Mouse (Mus musculus) heart, adult 2 months (tissue): ENCODE results near the gene Hoxc11. TPM values are rescaled to one million over a fixed set of nuclear protein-coding genes. Genes with fewer than 3 reads are reported as not detected.
A peak's percentile ranks its signal among the peaks of the same experiment; 100 is the strongest.

Experiments
- DNase-seq, 2 experiments: peaks; one replicate each; pipeline ENCODE4 v3.0.0; 2021
- H3K27ac ChIP-seq: fragments of 200-600 bp; 2 replicates; pipeline ENCODE4 v1.8.1; 2022
- H3K27me3 ChIP-seq: fragments of 200-500 bp; 2 replicates; pipeline ENCODE4 v1.6.1; 2012; ENCODE audit warnings: mild to moderate bottlenecking, low read length, inconsistent platforms, mixed read lengths; ENCODE audit not compliant: control insufficient read depth, insufficient read depth
- H3K36me3 ChIP-seq: fragments of 200-500 bp; 2 replicates; pipeline ENCODE4 v1.6.1; 2012; ENCODE audit warnings: low read length, inconsistent platforms; ENCODE audit not compliant: control insufficient read depth, insufficient read depth
- H3K4me1 ChIP-seq: fragments of 200-500 bp; 2 replicates; pipeline ENCODE4 v1.6.1; 2011; ENCODE audit warnings: low read length; ENCODE audit not compliant: control insufficient read depth, insufficient read depth
- H3K4me3 ChIP-seq: fragments of 200-600 bp; 2 replicates; pipeline ENCODE4 v1.8.1; 2022
- H3K79me2 ChIP-seq: fragments of 200-500 bp; replicated peaks from 2 replicates; pipeline ENCODE4 v1.6.1; 2012; ENCODE audit warnings: mild to moderate bottlenecking, inconsistent platforms, low read length, moderate library complexity, mixed read lengths; ENCODE audit not compliant: control insufficient read depth, insufficient read depth
- H3K9ac ChIP-seq: fragments of 200-500 bp; 2 replicates; pipeline ENCODE4 v1.6.1; 2012; ENCODE audit warnings: low read depth, mild to moderate bottlenecking, control low read depth, inconsistent platforms, low read length, mixed read lengths
- CTCF ChIP-seq: fragments of 200-600 bp; IDR thresholded peaks from 2 replicates; pipeline ENCODE4 v1.8.1; 2022; ENCODE audit warnings: antibody characterized with exemption, mild to moderate bottlenecking, moderate library complexity
- EP300 ChIP-seq: fragments of 200-500 bp; IDR thresholded peaks from 2 replicates; pipeline ENCODE4 v1.6.1; 2011; ENCODE audit warnings: low read depth, low read length, control low read depth; ENCODE audit not compliant: insufficient read depth
- POLR2A ChIP-seq: fragments of 200-500 bp; IDR thresholded peaks from 2 replicates; pipeline ENCODE4 v1.6.1; 2011; ENCODE audit warnings: mild to moderate bottlenecking, low read depth, low read length, control low read depth; ENCODE audit not compliant: insufficient read depth
- WGBS: fragments of 180-500 bp; shearing (Covaris S2); methylation state at CpG from one replicate; pipeline ENCODE4 v1.1.7; 2018; 5-methylcytosine and 5-hydroxymethylcytosine counted together
- intact Hi-C: fragments of 180-260 bp; cut with DNase I; formaldehyde crosslinking; loops from one replicate; pipeline ENCODE4 v1.15.1; 2025
- polyA plus RNA-seq: library from polyadenylated mRNA; depleted of rRNA; stranded (reverse); fragments of >200 nt; gene quantifications from 2 replicates; pipeline ENCODE4 v1.2.3, GENCODE M21; 2012
- total RNA-seq, 2 experiments: library from RNA; stranded (reverse); gene quantifications; 2 replicates each; pipeline ENCODE4 v1.2.3; 2021

The Hoxc11 gene
- total and polyA plus RNA-seq, 3 experiments, result not detected

GRCm38 (mm10) chr15:102997939-102998355 is 43.7 kb downstream of the Hoxc11 start, which contains the start of gene Hoxc6:
Gene Hoxc6 (plus strand): TSS chr15:102998257.
- no peak for DNase-seq
- intact Hi-C loops, result no loop called here
- WGBS, result 5% methylated on average over 19 of the region's 19 CpGs
- no peaks in the 10 kb centered on the region for H3K4me1 ChIP-seq
- TF ChIP-seq CTCF (no peak), POLR2A (no peak), EP300 (no peak)
- H3K27me3 ChIP-seq, result peaks cover 25% of the 10 kb centered on the region
- H3K79me2 ChIP-seq, result no peaks in the 10 kb centered on the region
- peak within 1 kb of the TSS; percentile 62 for H3K4me3 ChIP-seq
- no peak within 1 kb of the TSS; the same call in 1 of the 2 replicates for H3K9ac ChIP-seq
- H3K36me3 ChIP-seq, result no peaks in the 10 kb centered on the region
- H3K27ac ChIP-seq, result no peak within 1 kb of the TSS

- 3% methylated on average over 19 of the region's 19 CpGs for WGBS
- H3K4me1 ChIP-seq, result no peaks in the 10 kb centered on the region
- intact Hi-C loops, result no loop called here
- no peaks in the 10 kb centered on the region for H3K79me2 ChIP-seq
- no peak overlapping the region for H3K27ac ChIP-seq
- no peak overlapping the region; the same call in 1 of the 2 replicates for H3K9ac ChIP-seq
- TF ChIP-seq POLR2A (no peak), EP300 (no peak), CTCF (no peak)
- peak overlapping the region; percentile 62 for H3K4me3 ChIP-seq
- H3K36me3 ChIP-seq, result no peaks in the 10 kb centered on the region
- peaks cover 25% of the 10 kb centered on the region for H3K27me3 ChIP-seq
- peak in 1 of 2 experiments; percentile 38 for DNase-seq
Observed at GRCm38 (mm10) chr15:102998608-102999182, 44.5 kb downstream of the Hoxc11 start.

- WGBS, result 2% methylated on average over 33 of the region's 33 CpGs
- intact Hi-C loops, result no loop called here
Observed at GRCm38 (mm10) chr15:102999183-102999831, 45.1 kb downstream of the Hoxc11 start.

GRCm38 (mm10) chr15:102999955-103000354 is 45.7 kb downstream of the Hoxc11 start:
- H3K4me1 ChIP-seq, result no peaks in the 10 kb centered on the region
- intact Hi-C loops, result no loop called here
- 41% methylated on average over 11 of the region's 11 CpGs for WGBS
- H3K79me2 ChIP-seq, result no peaks in the 10 kb centered on the region
- no peaks in the 10 kb centered on the region for H3K36me3 ChIP-seq
- peaks cover 23% of the 10 kb centered on the region for H3K27me3 ChIP-seq
- H3K27ac ChIP-seq, result no peak overlapping the region
- H3K9ac ChIP-seq, result no peak overlapping the region
- no peak for DNase-seq
- TF ChIP-seq POLR2A (no peak), CTCF (no peak), EP300 (no peak)
- H3K4me3 ChIP-seq, result no peak overlapping the region; the same call in 1 of the 2 replicates

More at GRCm38 (mm10) chr15:102999183-102999831, 45.1 kb downstream of the Hoxc11 start:
- Histone ChIP-seq H3K4me3 (peak overlapping the region; percentile 62), H3K27me3 (peaks cover 25% of the 10 kb centered on the region), H3K27ac (peak overlapping the region; percentile 48; the same call in 1 of the 2 replicates), H3K79me2 (no peaks in the 10 kb centered on the region), H3K9ac (peak overlapping the region; percentile 72), H3K4me1 (no peaks in the 10 kb centered on the region), H3K36me3 (no peaks in the 10 kb centered on the region)
- TF ChIP-seq EP300 (no peak), POLR2A (no peak), CTCF (no peak)
- peak; percentile 72 to 76 for DNase-seq

GRCm38 (mm10) chr15:103000501-103000901 is 46.3 kb downstream of the Hoxc11 start:
- Histone ChIP-seq H3K4me1 (no peaks in the 10 kb centered on the region), H3K9ac (no peak overlapping the region), H3K79me2 (no peaks in the 10 kb centered on the region), H3K36me3 (no peaks in the 10 kb centered on the region), H3K27me3 (peaks cover 26% of the 10 kb centered on the region), H3K4me3 (no peak overlapping the region), H3K27ac (no peak overlapping the region)
- intact Hi-C loops, result no loop called here
- TF ChIP-seq EP300, result no peak
- TF ChIP-seq POLR2A, result no peak
- no peak for TF ChIP-seq CTCF
- DNase-seq, result no peak
- WGBS, result 43% methylated on average over 24 of the region's 24 CpGs

GRCm38 (mm10) chr15:103001370-103001769 is 47.1 kb downstream of the Hoxc11 start:
- H3K9ac ChIP-seq, result no peak overlapping the region
- H3K36me3 ChIP-seq, result no peaks in the 10 kb centered on the region
- WGBS, result 53% methylated on average over 2 of the region's 2 CpGs
- TF ChIP-seq EP300, result no peak
- TF ChIP-seq CTCF, result no peak
- no peak for TF ChIP-seq POLR2A
- no peaks in the 10 kb centered on the region for H3K4me1 ChIP-seq
- H3K79me2 ChIP-seq, result no peaks in the 10 kb centered on the region
- H3K4me3 ChIP-seq, result no peak overlapping the region
- H3K27ac ChIP-seq, result no peak overlapping the region
- intact Hi-C loops, result no loop called here
- DNase-seq, result no peak
- peaks cover 22% of the 10 kb centered on the region for H3K27me3 ChIP-seq
